Comparison of ENCODE assay signal across 24 mouse cellular contexts in the genomic region with DNA sequence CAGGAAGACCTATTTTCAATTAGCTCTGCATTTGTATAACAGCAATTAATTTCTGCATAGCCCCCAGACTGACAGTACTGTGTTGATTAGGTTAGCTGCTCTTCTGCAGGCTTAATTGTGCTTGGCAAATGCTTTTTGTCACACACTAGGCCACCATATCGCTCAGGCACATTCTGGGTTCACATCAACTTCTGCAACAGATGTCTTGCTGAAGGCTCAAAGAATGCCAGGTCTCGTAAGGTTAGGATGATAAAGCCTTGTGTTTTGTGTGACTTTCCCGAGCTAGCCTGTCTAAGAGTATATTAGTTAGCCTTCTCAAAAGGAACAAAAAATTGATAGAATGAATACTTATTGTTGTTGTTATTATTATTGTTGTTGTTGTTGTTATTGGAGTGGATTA.
"Had no signal": no experiment of that assay in that cellular context is flagged by ENCODE, and none has a peak within 500 bp of the region (broad histone marks: within the 10 kb centered on the region; RNA-seq: fewer than 3 reads in every experiment).

No protein-coding gene starts in this region.

- H3K27ac ChIP-seq: hindbrain, embryonic 13.5 days; hindbrain, embryonic 15.5 days; hindbrain, postnatal 0 days; kidney, embryonic 15.5 days; kidney, postnatal 0 days; limb, embryonic 12.5 days; liver, embryonic 13.5 days had no signal

- H3K36me3 ChIP-seq: heart, embryonic 12.5 days; hindbrain, embryonic 13.5 days; hindbrain, embryonic 15.5 days; kidney, embryonic 15.5 days; limb, embryonic 12.5 days; liver, embryonic 13.5 days had no signal

- H3K9ac ChIP-seq: forebrain, postnatal 0 days; heart, embryonic 12.5 days; hindbrain, embryonic 15.5 days; kidney, embryonic 15.5 days; limb, embryonic 12.5 days; liver, embryonic 13.5 days had no signal

- H3K4me3 ChIP-seq: heart, embryonic 12.5 days; hindbrain, embryonic 13.5 days; hindbrain, embryonic 15.5 days; kidney, embryonic 15.5 days; limb, embryonic 12.5 days; liver, embryonic 13.5 days had no signal

- DNase-seq: forebrain, postnatal 0 days; gastrocnemius, postnatal 14 days; gastrocnemius, postnatal 36 days; heart, adult 18-20 months; heart, postnatal 14 days; heart, postnatal 36 days; kidney, adult 11 months; kidney, adult 2 months; kidney, adult 9 months; kidney, postnatal 14 days; kidney, postnatal 36 days; layer of hippocampus, adult 9-11 months; layer of hippocampus, postnatal 36 days; left cerebral cortex, postnatal 4 days; liver; liver, embryonic 13.5 days had no signal

- H3K4me2 ChIP-seq: heart, embryonic 12.5 days; hindbrain, embryonic 13.5 days; hindbrain, embryonic 15.5 days; kidney, embryonic 15.5 days; limb, embryonic 12.5 days; liver, embryonic 13.5 days had no signal

- H3K4me1 ChIP-seq: heart, embryonic 12.5 days; hindbrain, embryonic 15.5 days; kidney, embryonic 15.5 days; limb, embryonic 12.5 days; liver, embryonic 13.5 days had no signal

- ATAC-seq: forebrain, postnatal 0 days; hindbrain, postnatal 0 days; intestine, embryonic 16.5 days had no signal

- H3K27me3 ChIP-seq: heart, embryonic 12.5 days; hindbrain, embryonic 13.5 days; hindbrain, embryonic 15.5 days; kidney, embryonic 15.5 days; limb, embryonic 12.5 days; liver, embryonic 13.5 days had no signal

- H3K9me3 ChIP-seq: hindbrain, embryonic 13.5 days; hindbrain, embryonic 15.5 days; kidney, embryonic 15.5 days; liver, embryonic 13.5 days had no signal
